Mouse (Mus musculus) hindbrain, postnatal 0 days (tissue): ENCODE data around the gene Slc25a34. TPM values are rescaled to one million over a fixed set of nuclear protein-coding genes. Genes with fewer than 3 reads are reported as not detected.

ENCODE experiments used
- ATAC-seq: fragments of 200-750 bp; cut with Nextera tagmentation; 2 replicates; pipeline ENCODE4 v1.8.0; 2017; ENCODE audit warnings: mild to moderate bottlenecking, moderate TSS enrichment, moderate library complexity
- DNase-seq: peaks from one replicate; pipeline ENCODE4 v3.0.0-alpha.2; 2015; ENCODE audit warnings: low spot score
- H3K27ac ChIP-seq: fragments of 300-500 bp; sonication (generic); 2 replicates; pipeline ENCODE4 v1.5.1; 2014; ENCODE audit warnings: mild to moderate bottlenecking
- H3K27me3 ChIP-seq: fragments of 300-500 bp; sonication (generic); 2 replicates; pipeline ENCODE4 v1.6.1; 2014; ENCODE audit warnings: low read length, mixed read lengths; ENCODE audit not compliant: insufficient read depth
- H3K36me3 ChIP-seq: fragments of 300-500 bp; sonication (generic); 2 replicates; pipeline ENCODE4 v1.6.1; 2014; ENCODE audit warnings: low read length, mixed read lengths; ENCODE audit not compliant: insufficient read depth
- H3K4me1 ChIP-seq: fragments of 300-500 bp; sonication (generic); 2 replicates; pipeline ENCODE4 v1.6.1; 2014; ENCODE audit warnings: antibody characterized with exemption, low read length, mixed read lengths; ENCODE audit not compliant: insufficient read depth
- H3K4me2 ChIP-seq: fragments of 300-500 bp; sonication (generic); 2 replicates; pipeline ENCODE4 v1.6.1; 2014; ENCODE audit warnings: low read depth, mild to moderate bottlenecking, low read length, moderate library complexity, mixed read lengths
- H3K4me3 ChIP-seq: fragments of 300-500 bp; sonication (generic); 2 replicates; pipeline ENCODE4 v1.5.1; 2014; ENCODE audit warnings: low read length
- H3K9ac ChIP-seq: fragments of 300-500 bp; sonication (generic); replicated peaks from 2 replicates; pipeline ENCODE4 v1.6.1; 2014; ENCODE audit warnings: mild to moderate bottlenecking, low read length, moderate library complexity, mixed read lengths
- H3K9me3 ChIP-seq: fragments of 300-500 bp; sonication (generic); 2 replicates; pipeline ENCODE4 v1.6.1; 2016; ENCODE audit warnings: low read length, mixed read lengths
- CTCF ChIP-seq: IDR thresholded peaks from 2 replicates; pipeline ENCODE4 v1.5.1; 2016; ENCODE audit warnings: antibody characterized with exemption, control low read depth, low read depth
- WGBS: fragments of 180-500 bp; shearing (Covaris S2); extraction: QIAGEN DNeasy Blood & Tissue Kit; methylation state at CpG from one replicate; pipeline ENCODE4 v1.1.7; 2014; 5-methylcytosine and 5-hydroxymethylcytosine counted together
- polyA plus RNA-seq: library from polyadenylated mRNA; unstranded; fragments of >200 nt; fragmentation: Nextera tagmentation; extraction: Ambion mirVana; gene quantifications from 2 replicates; pipeline ENCODE4 v1.2.1, GENCODE M21; 2015
- total RNA-seq: library from RNA; depleted of rRNA; stranded (reverse); fragments of >200 nt; gene quantifications from 2 replicates; pipeline ENCODE4 v1.2.3, GENCODE M21; 2014

Gene Slc25a34
- total and polyA plus RNA-seq, 2 experiments from 2014 or later: 3.6 to 18.1 TPM

- Histone ChIP-seq H3K4me2 (peak overlapping the region; percentile 91), H3K9me3 (no peaks in the 10 kb centered on the region), H3K9ac (peak overlapping the region; percentile 96), H3K36me3 (peaks cover 7% of the 10 kb centered on the region; the same call in 1 of the 2 replicates), H3K27ac (peak overlapping the region; percentile 92), H3K27me3 (no peaks in the 10 kb centered on the region), H3K4me1 (peaks cover 6% of the 10 kb centered on the region; the same call in 1 of the 2 replicates), H3K4me3 (peak overlapping the region; percentile 83)
- DNase-seq: peak; percentile 29
- no peak for TF ChIP-seq CTCF
- WGBS: 4% methylated on average over 43 of the region's 47 CpGs
- ATAC-seq: peak; percentile 31
These were observed 39.7 kb upstream of the Slc25a34 start for GRCm38 (mm10) chr4:141663122-141663931.

DNA sequence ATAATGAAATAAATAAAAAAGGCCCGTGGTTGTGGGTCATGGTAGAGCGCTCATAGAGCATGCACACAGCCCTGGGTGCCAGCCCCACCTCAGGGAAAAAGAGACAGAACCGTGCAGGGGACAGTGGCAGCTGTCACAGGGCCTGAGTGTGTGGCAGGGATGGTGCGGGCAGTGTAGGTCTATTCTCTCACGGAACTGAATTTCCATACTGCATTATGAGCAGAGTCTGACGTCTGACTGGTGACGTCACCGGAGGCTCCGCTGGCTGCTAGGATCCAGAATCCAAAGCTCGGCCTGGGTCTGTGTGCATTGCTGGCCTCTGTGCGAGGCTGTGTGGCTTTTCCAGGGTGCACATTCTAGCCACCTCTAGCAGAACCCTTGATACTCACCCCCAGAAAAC lies 37.3 kb upstream of the Slc25a34 start:
- Histone ChIP-seq H3K9me3 (no peaks in the 10 kb centered on the region), H3K4me2 (no peak overlapping the region), H3K9ac (no peak overlapping the region), H3K27ac (no peak overlapping the region), H3K4me3 (no peak overlapping the region), H3K4me1 (peaks cover 6% of the 10 kb centered on the region; the same call in 1 of the 2 replicates), H3K27me3 (no peaks in the 10 kb centered on the region), H3K36me3 (peaks cover 7% of the 10 kb centered on the region; the same call in 1 of the 2 replicates)
- DNase-seq: no peak
- no peak for ATAC-seq
- no peak for TF ChIP-seq CTCF
- 73% methylated on average over 11 of the region's 11 CpGs for WGBS

- TF ChIP-seq CTCF: peak; percentile 36
- 67% methylated on average over 4 of the region's 4 CpGs for WGBS
These were observed 36.1 kb upstream of the Slc25a34 start for GRCm38 (mm10) chr4:141659739-141660138.

GRCm38 (mm10) chr4:141658846-141659484 lies 35.3 kb upstream of the Slc25a34 start:
- Histone ChIP-seq H3K27me3 (no peaks in the 10 kb centered on the region), H3K9ac (no peak overlapping the region), H3K4me3 (no peak overlapping the region), H3K9me3 (no peaks in the 10 kb centered on the region), H3K4me2 (no peak overlapping the region), H3K36me3 (peaks cover 7% of the 10 kb centered on the region; the same call in 1 of the 2 replicates), H3K27ac (no peak overlapping the region), H3K4me1 (peaks cover 5% of the 10 kb centered on the region; the same call in 1 of the 2 replicates)
- ATAC-seq: no peak
- WGBS: 85% methylated on average over 6 of the region's 6 CpGs
- DNase-seq: no peak
- TF ChIP-seq CTCF: no peak

More at GRCm38 (mm10) chr4:141659739-141660138, 36.1 kb upstream of the Slc25a34 start:
- H3K36me3 ChIP-seq: peaks cover 7% of the 10 kb centered on the region; the same call in 1 of the 2 replicates
- ATAC-seq (no peak), DNase-seq (no peak)
- H3K4me1 ChIP-seq: peaks cover 2% of the 10 kb centered on the region; the same call in 1 of the 2 replicates
- no peak overlapping the region for H3K9ac ChIP-seq
- no peaks in the 10 kb centered on the region for H3K27me3 ChIP-seq
- no peak overlapping the region for H3K27ac ChIP-seq
- H3K4me2 ChIP-seq: no peak overlapping the region
- H3K4me3 ChIP-seq: no peak overlapping the region
- H3K9me3 ChIP-seq: no peaks in the 10 kb centered on the region

DNA sequence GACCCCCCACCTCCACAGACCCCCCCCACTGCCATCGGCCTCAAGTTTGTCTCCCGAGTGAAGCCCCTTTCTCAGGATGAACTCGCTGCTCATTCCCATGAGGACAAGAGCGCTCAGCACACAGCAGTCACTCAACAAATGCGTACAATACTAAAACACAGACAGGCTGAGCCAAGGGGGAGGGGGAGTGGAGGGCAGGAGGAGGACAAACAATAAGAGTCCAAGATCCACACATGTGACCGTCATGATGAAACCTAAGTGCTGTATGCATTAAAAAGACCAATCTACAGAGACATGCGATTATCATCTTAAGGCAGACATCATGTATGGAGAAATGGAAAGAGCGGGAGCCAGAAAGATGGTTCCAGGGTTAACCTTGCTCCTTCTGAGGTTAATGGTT lies 33.3 kb upstream of the Slc25a34 start:
- Histone ChIP-seq H3K27ac (0 out of 2 replicates have a peak overlapping the region, but pooled peaks have one; percentile 23), H3K36me3 (peaks cover 7% of the 10 kb centered on the region; the same call in 1 of the 2 replicates)

GRCm38 (mm10) chr4:141655908-141656608 lies 32.4 kb upstream of the Slc25a34 start:
- no peak for TF ChIP-seq CTCF
- DNase-seq: peak; percentile 20
- no peak overlapping the region for H3K9ac ChIP-seq

More for the DNA sequence above, 33.3 kb upstream of the Slc25a34 start:
- no peak for DNase-seq
- no peak overlapping the region for H3K9ac ChIP-seq
- H3K4me3 ChIP-seq: no peak overlapping the region
- ATAC-seq: no peak
- H3K4me2 ChIP-seq: no peak overlapping the region
- peaks cover 5% of the 10 kb centered on the region; the same call in 1 of the 2 replicates for H3K4me1 ChIP-seq
- H3K27me3 ChIP-seq: no peaks in the 10 kb centered on the region
- TF ChIP-seq CTCF: no peak
- 68% methylated on average over 8 of the region's 8 CpGs for WGBS
- H3K9me3 ChIP-seq: no peaks in the 10 kb centered on the region

More at GRCm38 (mm10) chr4:141655908-141656608, 32.4 kb upstream of the Slc25a34 start:
- Histone ChIP-seq H3K27ac (peak overlapping the region; percentile 54; the same call in 1 of the 2 replicates), H3K36me3 (peaks cover 3% of the 10 kb centered on the region; the same call in 1 of the 2 replicates), H3K4me3 (no peak overlapping the region), H3K27me3 (no peaks in the 10 kb centered on the region), H3K9me3 (no peaks in the 10 kb centered on the region), H3K4me2 (no peak overlapping the region), H3K4me1 (peaks cover 5% of the 10 kb centered on the region; the same call in 1 of the 2 replicates)
- WGBS: 82% methylated on average over 12 of the region's 12 CpGs
- no peak for ATAC-seq
